Mouse (Mus musculus) hindbrain, embryonic 11.5 days (tissue): Measurements from ENCODE around the gene Rabgap1l. TPM values are rescaled to one million over a fixed set of nuclear protein-coding genes. Genes with fewer than 3 reads are reported as not detected.
"Not testable (repeated sequence)": the region's sequence is repeated elsewhere in the genome, so short reads cannot be mapped to it uniquely, and the experiment has no call there.

Experiments
- ATAC-seq: fragments of 200-750 bp; cut with Nextera tagmentation; 2 replicates; pipeline ENCODE4 v1.8.0; 2017; ENCODE audit warnings: mild to moderate bottlenecking, moderate TSS enrichment, moderate library complexity; ENCODE audit not compliant: low FRiP score
- DNase-seq: peaks from one replicate; pipeline ENCODE4 v3.0.0-alpha.2; 2015; ENCODE audit warnings: low spot score
- H3K27ac ChIP-seq: fragments of 300-500 bp; sonication (generic); 2 replicates; pipeline ENCODE4 v1.5.1; 2014; ENCODE audit warnings: mild to moderate bottlenecking, low read depth, low read length
- H3K27me3 ChIP-seq: fragments of 300-500 bp; sonication (generic); 2 replicates; pipeline ENCODE4 v1.6.1; 2014; ENCODE audit warnings: mild to moderate bottlenecking, low read length, moderate library complexity, mixed read lengths; ENCODE audit not compliant: control insufficient read depth, insufficient read depth
- H3K36me3 ChIP-seq: fragments of 300-500 bp; sonication (generic); 2 replicates; pipeline ENCODE4 v1.6.1; 2014; ENCODE audit warnings: mild to moderate bottlenecking, low read length, moderate library complexity, mixed read lengths; ENCODE audit not compliant: control insufficient read depth, insufficient read depth
- H3K4me1 ChIP-seq: fragments of 300-500 bp; sonication (generic); replicated peaks from 2 replicates; pipeline ENCODE4 v1.6.1; 2014; ENCODE audit warnings: low read length, mixed read lengths; ENCODE audit not compliant: control insufficient read depth, insufficient read depth
- H3K4me2 ChIP-seq: fragments of 300-500 bp; sonication (generic); replicated peaks from 2 replicates; pipeline ENCODE4 v1.6.1; 2014; ENCODE audit warnings: mild to moderate bottlenecking, low read depth, low read length
- H3K4me3 ChIP-seq: fragments of 300-500 bp; sonication (generic); 2 replicates; pipeline ENCODE4 v1.5.1; 2014; ENCODE audit warnings: low read depth, low read length
- H3K9ac ChIP-seq: fragments of 300-500 bp; sonication (generic); 2 replicates; pipeline ENCODE4 v1.6.1; 2014; ENCODE audit warnings: low read depth, low read length
- H3K9me3 ChIP-seq: fragments of 300-500 bp; sonication (generic); 2 replicates; pipeline ENCODE4 v1.6.1; 2016; ENCODE audit warnings: low read length; ENCODE audit not compliant: control insufficient read depth
- WGBS: fragments of 180-500 bp; shearing (Covaris S2); extraction: QIAGEN DNeasy Blood & Tissue Kit; methylation state at CpG from one replicate; pipeline ENCODE4 v1.1.7; 2014; 5-methylcytosine and 5-hydroxymethylcytosine counted together
- polyA plus RNA-seq: library from polyadenylated mRNA; unstranded; fragments of >200 nt; fragmentation: Nextera tagmentation; extraction: Ambion mirVana; gene quantifications from 2 replicates; pipeline ENCODE4 v1.2.1, GENCODE M21; 2014

The Rabgap1l gene
- polyA plus RNA-seq, 1 experiment from 2014 or later = 20.0 TPM

DNA sequence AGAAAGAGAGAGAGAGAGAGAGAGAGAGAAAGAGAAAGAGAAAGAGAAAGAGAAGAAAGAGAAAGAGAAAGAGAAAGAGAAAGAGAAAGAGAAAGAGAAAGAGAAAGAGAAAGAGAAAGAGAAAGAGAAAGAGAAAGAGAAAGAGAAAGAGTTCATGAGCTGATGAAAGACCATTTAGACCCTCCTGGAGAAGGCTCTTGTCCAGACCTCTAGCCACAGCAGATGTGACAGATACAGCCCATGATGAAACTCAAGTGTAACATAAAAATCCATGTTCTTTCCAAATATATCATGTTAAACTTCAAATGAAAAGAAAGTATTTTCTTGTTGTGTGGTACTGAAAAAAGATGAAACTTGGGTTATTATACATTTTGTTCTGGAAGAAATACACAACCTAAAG is 189.7 kb downstream of the Rabgap1l start:
- not testable (repeated sequence) for H3K9me3 ChIP-seq, ATAC-seq, H3K4me3 ChIP-seq, H3K4me1 ChIP-seq, H3K4me2 ChIP-seq, H3K27me3 ChIP-seq, H3K9ac ChIP-seq, H3K36me3 ChIP-seq, H3K27ac ChIP-seq, DNase-seq

DNA sequence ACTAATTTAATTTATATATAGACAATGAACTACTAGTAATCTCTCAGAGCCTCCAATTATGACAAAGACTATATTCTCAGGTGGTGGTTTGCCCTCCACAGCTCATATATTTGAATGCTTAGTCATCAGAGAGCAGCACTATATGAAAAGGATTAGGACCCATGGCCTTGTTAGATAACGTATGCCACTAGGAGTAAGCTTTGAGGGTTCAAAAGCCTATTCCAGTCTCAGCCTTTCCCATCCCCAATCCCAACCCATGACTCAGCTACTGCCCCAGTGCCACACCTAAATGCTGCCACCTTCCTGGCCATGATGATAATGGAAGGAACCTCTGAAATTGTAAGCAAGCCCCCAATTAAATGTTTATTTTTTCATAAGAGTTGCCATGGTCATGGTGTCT is 195.6 kb downstream of the Rabgap1l start:
- DNase-seq (no peak), ATAC-seq (no peak)
- no peak overlapping the region for H3K9ac ChIP-seq
- H3K36me3 ChIP-seq = no peaks in the 10 kb centered on the region
- H3K27me3 ChIP-seq = no peaks in the 10 kb centered on the region
- no peaks in the 10 kb centered on the region for H3K9me3 ChIP-seq
- H3K4me2 ChIP-seq = no peak overlapping the region
- no peak overlapping the region for H3K27ac ChIP-seq
- no peak overlapping the region for H3K4me3 ChIP-seq
- whole genome bisulfite sequencing = 84% methylated on average over 1 of the region's 1 CpGs
- no peaks in the 10 kb centered on the region for H3K4me1 ChIP-seq

DNA sequence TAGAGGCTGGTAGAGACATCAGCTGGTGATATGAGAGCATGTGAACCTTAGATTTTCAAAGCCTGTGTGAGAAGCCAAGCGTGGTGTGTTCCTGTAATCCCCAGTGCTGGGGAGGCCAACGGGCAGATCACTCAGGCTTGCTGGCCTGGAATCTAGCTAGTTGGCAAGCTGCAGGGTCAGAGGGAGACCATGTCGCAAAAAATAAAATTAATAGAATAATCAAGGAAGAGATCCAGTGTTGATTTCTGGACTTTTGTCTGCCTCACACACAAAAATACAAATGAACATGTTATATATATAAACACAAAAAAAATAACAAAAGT is 196.1 kb downstream of the Rabgap1l start:
- ATAC-seq = no peak
- no peak overlapping the region for H3K27ac ChIP-seq
- 87% methylated on average over 3 of the region's 3 CpGs for WGBS
- H3K9me3 ChIP-seq = no peaks in the 10 kb centered on the region
- no peak for DNase-seq
- H3K9ac ChIP-seq = no peak overlapping the region
- no peak overlapping the region for H3K4me2 ChIP-seq
- no peaks in the 10 kb centered on the region for H3K4me1 ChIP-seq
- H3K27me3 ChIP-seq = no peaks in the 10 kb centered on the region
- no peak overlapping the region for H3K4me3 ChIP-seq
- H3K36me3 ChIP-seq = no peaks in the 10 kb centered on the region

DNA sequence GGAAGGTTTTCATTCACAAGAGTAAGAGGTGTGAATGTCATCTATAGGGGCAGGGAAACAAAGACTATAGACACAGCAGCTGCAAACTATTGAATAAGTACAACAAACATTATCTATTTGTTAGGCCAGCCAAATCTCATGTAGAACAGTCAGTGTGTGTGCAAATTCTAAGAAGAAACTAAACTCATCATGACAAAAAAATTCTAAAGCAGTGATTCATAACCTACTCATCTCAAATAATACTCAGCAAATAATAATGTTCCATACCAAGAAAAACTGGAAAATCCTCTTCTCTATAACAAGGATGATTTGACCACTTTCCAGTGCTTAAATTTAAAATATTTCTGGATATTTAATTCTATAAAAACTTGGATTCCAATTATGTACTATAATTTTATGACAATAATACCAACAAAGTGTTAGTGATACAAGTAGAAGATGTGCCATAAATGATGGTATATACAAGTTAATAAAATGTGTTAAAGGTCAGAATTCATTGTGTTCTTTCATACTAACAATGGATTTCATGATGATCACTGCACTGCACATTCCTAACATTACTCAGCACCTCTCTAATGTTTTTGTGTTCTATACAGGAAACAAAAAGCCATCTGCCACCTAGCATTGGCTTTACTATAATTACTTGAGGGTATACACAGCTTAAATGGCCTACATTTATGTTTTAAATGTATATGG is 196.6 kb downstream of the Rabgap1l start:
- Histone ChIP-seq H3K4me1 (no peaks in the 10 kb centered on the region), H3K36me3 (no peaks in the 10 kb centered on the region), H3K9ac (no peak overlapping the region), H3K4me2 (no peak overlapping the region), H3K4me3 (no peak overlapping the region), H3K27ac (no peak overlapping the region), H3K9me3 (no peaks in the 10 kb centered on the region), H3K27me3 (no peaks in the 10 kb centered on the region)
- DNase-seq (no peak), ATAC-seq (no peak)

DNA sequence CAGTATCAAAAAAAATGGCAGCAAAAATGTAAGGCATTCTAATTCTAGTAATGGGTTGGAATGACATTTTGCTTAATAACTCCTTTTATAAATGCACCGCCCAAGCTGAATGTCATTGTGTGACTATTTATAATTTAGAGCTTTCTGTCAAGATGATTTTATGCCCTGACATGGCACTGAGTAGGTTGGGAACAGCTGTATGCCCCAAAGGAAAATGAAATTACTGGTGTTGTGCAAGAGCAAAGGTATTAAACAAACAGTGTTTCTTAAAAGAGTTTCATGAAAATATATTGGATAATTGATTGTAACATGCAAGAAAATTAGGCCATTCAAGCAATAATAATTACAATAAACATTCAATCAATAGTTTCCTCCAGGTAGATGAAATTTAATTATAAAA is 198.4 kb downstream of the Rabgap1l start:
- 86% methylated on average over 1 of the region's 1 CpGs for WGBS
- Histone ChIP-seq H3K4me2 (no peak overlapping the region), H3K4me1 (no peaks in the 10 kb centered on the region), H3K27me3 (no peaks in the 10 kb centered on the region), H3K4me3 (no peak overlapping the region), H3K9me3 (no peaks in the 10 kb centered on the region), H3K27ac (no peak overlapping the region), H3K36me3 (no peaks in the 10 kb centered on the region), H3K9ac (no peak overlapping the region)
- DNase-seq = no peak
- no peak for ATAC-seq

DNA sequence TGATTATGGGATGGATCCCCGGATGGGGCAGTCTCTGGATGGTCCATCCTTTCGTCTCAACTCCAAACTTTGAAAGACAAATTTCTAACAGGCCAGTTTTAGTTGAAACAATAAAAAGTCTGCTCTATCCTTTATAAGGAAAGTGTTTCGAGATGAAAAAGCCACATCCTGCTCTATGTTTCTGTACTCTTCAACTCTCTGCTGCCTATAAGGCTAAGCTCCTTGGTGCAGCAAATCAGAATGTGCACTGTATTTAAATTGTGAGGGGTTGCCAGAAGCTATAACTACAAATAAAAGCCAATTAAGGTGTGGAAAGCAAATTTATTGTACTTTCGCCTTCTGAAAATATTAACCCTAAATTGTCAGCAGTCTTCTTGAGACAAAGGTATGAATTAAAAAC is 198.9 kb downstream of the Rabgap1l start:
- WGBS = 89% methylated on average over 4 of the region's 4 CpGs
- Histone ChIP-seq H3K4me3 (no peak overlapping the region), H3K36me3 (no peaks in the 10 kb centered on the region), H3K9ac (no peak overlapping the region), H3K9me3 (no peaks in the 10 kb centered on the region), H3K4me1 (no peaks in the 10 kb centered on the region), H3K27ac (no peak overlapping the region), H3K27me3 (no peaks in the 10 kb centered on the region), H3K4me2 (no peak overlapping the region)
- ATAC-seq (no peak), DNase-seq (no peak)

DNA sequence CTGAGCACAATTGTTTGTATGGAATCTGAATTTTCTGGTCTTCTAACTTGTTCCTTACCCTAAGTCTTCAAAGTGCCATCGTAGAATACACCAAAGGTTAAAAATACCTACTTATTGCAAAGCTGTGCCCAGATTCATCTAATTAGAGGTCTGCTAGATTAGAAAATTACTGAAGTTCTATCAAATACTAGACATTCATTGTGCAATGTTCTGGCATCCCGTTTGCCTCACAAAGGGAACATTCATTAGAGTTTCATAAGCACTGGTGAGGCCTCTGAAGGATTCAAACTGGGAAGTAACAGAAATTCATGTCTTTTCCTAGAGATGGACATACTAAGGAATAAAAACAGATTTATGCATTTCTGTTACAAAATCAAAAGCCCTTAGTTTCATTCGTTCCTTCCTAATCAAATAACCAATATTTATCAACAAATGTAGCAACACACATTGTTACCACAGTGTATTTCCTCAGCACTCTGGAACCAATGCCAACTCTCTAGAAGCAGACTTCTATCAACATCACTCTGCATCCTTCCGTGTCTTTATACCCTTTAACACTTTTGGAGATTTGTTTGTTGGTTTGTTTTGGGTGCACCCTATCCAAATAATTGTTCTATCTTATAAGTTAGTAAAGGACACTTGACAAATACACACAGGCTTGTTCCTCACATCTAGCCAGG is 204.0 kb downstream of the Rabgap1l start:
- Histone ChIP-seq H3K9ac (no peak overlapping the region), H3K27me3 (no peaks in the 10 kb centered on the region), H3K27ac (no peak overlapping the region), H3K4me2 (no peak overlapping the region), H3K4me1 (no peaks in the 10 kb centered on the region), H3K36me3 (no peaks in the 10 kb centered on the region), H3K9me3 (no peaks in the 10 kb centered on the region), H3K4me3 (no peak overlapping the region)
- DNase-seq = no peak
- WGBS = 73% methylated on average over 4 of the region's 4 CpGs
- no peak for ATAC-seq

DNA sequence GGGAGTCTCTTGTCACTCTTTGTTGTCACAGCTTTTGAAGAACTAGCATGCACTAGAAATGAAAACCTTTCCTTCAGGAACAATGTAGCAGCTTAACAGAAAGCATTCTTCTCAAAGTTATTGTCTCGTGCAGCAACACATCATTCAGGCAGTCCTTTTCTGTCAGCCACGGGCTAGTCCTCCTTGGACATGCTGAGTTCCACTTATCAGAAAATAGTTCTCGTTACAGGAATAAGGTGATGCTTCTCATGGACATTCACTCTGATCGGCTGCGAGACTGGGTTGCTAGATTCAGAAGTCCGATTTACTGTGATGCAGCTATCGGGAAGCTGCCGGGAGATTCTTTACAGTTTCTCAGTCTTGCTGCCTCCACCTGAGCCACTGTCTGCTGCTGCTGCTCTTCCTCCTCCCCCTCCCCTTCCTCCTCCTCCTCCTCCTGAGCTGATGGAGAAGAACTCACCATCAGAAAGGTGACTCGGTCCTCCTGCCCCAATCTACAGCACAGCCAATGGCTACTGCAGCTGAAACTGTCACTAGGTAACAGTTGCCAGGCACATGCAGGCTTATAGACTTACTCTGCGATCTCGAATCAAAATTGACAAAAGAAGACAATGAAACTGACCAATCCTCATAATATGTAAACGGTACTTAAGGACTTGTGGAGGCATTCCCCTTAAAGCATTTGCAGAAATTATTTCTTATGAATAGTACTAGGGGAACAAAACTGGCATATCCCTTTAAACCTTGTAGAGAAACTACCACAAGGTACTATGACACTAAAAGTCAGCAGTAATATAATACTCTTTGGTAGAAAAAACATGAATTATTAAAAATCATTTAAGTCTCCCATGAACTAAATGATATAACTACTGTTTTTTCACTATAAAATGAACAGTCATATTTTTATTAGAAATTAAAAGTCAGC is 213.4 kb downstream of the Rabgap1l start:
- no peaks in the 10 kb centered on the region for H3K4me1 ChIP-seq
- no peaks in the 10 kb centered on the region for H3K27me3 ChIP-seq
- H3K4me2 ChIP-seq = no peak overlapping the region
- no peak for ATAC-seq
- no peak overlapping the region for H3K27ac ChIP-seq
- DNase-seq = no peak
- no peaks in the 10 kb centered on the region for H3K9me3 ChIP-seq
- 67% methylated on average over 12 of the region's 12 CpGs for WGBS
- no peak overlapping the region for H3K4me3 ChIP-seq
- no peaks in the 10 kb centered on the region for H3K36me3 ChIP-seq
- no peak overlapping the region for H3K9ac ChIP-seq
